Mouse (Mus musculus) stomach, embryonic 15.5 days (tissue): ENCODE data around the gene Wnt3. TPM values are rescaled to one million over a fixed set of nuclear protein-coding genes. Genes with fewer than 3 reads are reported as not detected.
A peak's percentile ranks its signal among the peaks of the same experiment; 100 is the strongest.

ENCODE experiments used
- ATAC-seq: fragments of 200-750 bp; cut with Nextera tagmentation; 2 replicates; pipeline ENCODE4 v1.8.0; 2017; ENCODE audit warnings: low read depth, moderate number of reproducible peaks, moderate TSS enrichment; ENCODE audit not compliant: insufficient read depth, low FRiP score
- H3K27ac ChIP-seq: fragments of 300-500 bp; sonication (generic); 2 replicates; pipeline ENCODE4 v1.5.1; 2015; ENCODE audit warnings: mild to moderate bottlenecking, inconsistent platforms
- H3K27me3 ChIP-seq: fragments of 300-500 bp; sonication (generic); replicated peaks from 2 replicates; pipeline ENCODE4 v1.6.1; 2015; ENCODE audit warnings: inconsistent platforms
- H3K36me3 ChIP-seq: fragments of 300-500 bp; sonication (generic); 2 replicates; pipeline ENCODE4 v1.6.1; 2015; ENCODE audit warnings: inconsistent platforms
- H3K4me1 ChIP-seq: fragments of 300-500 bp; sonication (generic); 2 replicates; pipeline ENCODE4 v1.6.1; 2015; ENCODE audit warnings: inconsistent platforms
- H3K4me2 ChIP-seq: fragments of 300-500 bp; sonication (generic); 2 replicates; pipeline ENCODE4 v1.6.1; 2015; ENCODE audit warnings: mild to moderate bottlenecking, inconsistent platforms
- H3K4me3 ChIP-seq: fragments of 300-500 bp; sonication (generic); replicated peaks from 2 replicates; pipeline ENCODE4 v1.5.1; 2015; ENCODE audit warnings: inconsistent platforms
- H3K9ac ChIP-seq: fragments of 300-500 bp; sonication (generic); 2 replicates; pipeline ENCODE4 v1.6.1; 2015; ENCODE audit warnings: inconsistent platforms
- H3K9me3 ChIP-seq: fragments of 300-500 bp; sonication (generic); 2 replicates; pipeline ENCODE4 v1.6.1; 2016; ENCODE audit warnings: inconsistent platforms
- WGBS: fragments of 180-500 bp; shearing (Covaris S2); methylation state at CpG from one replicate; pipeline ENCODE4 v1.1.7; 2015; 5-methylcytosine and 5-hydroxymethylcytosine counted together
- polyA plus RNA-seq: library from polyadenylated mRNA; unstranded; fragments of >200 nt; fragmentation: Nextera tagmentation; extraction: Ambion mirVana; gene quantifications from 2 replicates; pipeline ENCODE4 v1.2.1, GENCODE M21; 2015

Wnt3 gene
- polyA plus RNA-seq, 1 experiment from 2014 or later: 0.22 TPM

DNA sequence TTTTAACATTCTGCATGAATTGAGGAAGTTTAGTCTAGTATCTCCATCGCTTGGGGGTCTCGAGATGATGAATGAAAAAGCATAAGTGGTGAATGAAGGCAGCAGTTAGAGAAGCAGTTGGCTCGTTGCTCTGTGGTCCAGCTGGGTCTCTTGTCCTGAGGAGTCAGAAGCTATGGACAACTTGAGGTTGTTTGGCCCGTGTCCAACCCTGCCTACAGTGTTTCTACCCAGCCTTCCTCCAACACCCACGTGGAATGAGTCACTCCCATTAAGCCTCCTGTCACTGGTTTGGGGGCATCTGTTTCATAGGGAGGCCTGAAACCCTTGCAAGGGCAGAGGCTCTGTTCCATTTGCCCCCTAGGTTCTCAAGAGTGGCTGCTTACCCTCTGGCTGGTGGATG lies 16.0 kb downstream of the Wnt3 start:
- Histone ChIP-seq H3K4me1 (no peaks in the 10 kb centered on the region), H3K4me2 (no peak overlapping the region), H3K27me3 (peaks cover 7% of the 10 kb centered on the region), H3K9me3 (no peaks in the 10 kb centered on the region), H3K36me3 (no peaks in the 10 kb centered on the region), H3K4me3 (no peak overlapping the region), H3K27ac (no peak overlapping the region), H3K9ac (no peak overlapping the region)
- 55% methylated on average over 5 of the region's 5 CpGs for WGBS
- ATAC-seq: no peak

DNA sequence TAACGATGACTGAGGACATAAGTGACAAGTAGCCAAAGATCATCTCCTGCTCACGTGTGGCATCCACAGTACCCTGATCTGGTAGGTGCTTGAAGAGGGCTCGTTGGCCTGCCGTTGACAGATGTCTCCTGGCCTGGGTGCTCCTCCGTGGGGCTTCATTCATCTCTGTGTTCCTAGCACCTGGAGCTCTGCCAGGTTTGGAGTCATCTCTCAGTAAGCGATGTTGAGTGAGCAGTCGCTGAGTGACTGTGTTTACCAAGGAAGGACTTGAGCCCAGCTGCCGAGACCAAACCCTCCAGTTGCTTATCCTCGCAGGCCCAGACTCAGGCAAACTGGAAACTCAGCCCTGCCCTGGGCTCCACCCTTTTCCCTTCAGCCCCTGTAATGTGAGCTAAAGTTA lies 27.2 kb downstream of the Wnt3 start:
- peaks cover 9% of the 10 kb centered on the region for H3K27me3 ChIP-seq
- H3K9ac ChIP-seq: no peak overlapping the region
- H3K36me3 ChIP-seq: no peaks in the 10 kb centered on the region
- H3K27ac ChIP-seq: no peak overlapping the region
- no peaks in the 10 kb centered on the region for H3K9me3 ChIP-seq
- no peak overlapping the region for H3K4me2 ChIP-seq
- H3K4me1 ChIP-seq: no peaks in the 10 kb centered on the region
- no peak for ATAC-seq
- WGBS: 40% methylated on average over 9 of the region's 9 CpGs
- H3K4me3 ChIP-seq: no peak overlapping the region

DNA sequence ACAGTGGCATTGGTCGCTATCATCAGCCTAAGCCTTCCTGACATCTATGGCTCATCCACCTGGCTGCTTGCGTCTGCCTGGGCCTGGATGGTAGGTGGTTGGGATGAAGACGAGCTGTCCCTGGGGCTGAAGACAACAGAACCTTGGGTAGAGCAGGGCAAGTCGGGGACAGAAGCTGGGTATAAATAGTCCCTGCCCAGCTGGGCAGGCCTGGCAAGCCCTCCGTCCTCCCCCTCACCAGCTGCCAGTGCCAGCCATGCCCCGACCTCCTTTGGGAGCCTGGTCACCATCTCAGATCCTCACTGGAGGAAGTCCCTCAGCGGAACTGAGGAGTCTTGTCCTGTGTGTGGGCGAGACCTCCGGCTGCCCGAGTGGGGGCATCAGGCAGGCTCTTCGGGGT lies 30.2 kb downstream of the Wnt3 start:
- ATAC-seq: no peak
- Histone ChIP-seq H3K36me3 (no peaks in the 10 kb centered on the region), H3K9me3 (no peaks in the 10 kb centered on the region), H3K4me3 (no peak overlapping the region), H3K27me3 (peaks cover 25% of the 10 kb centered on the region), H3K4me1 (peaks cover 3% of the 10 kb centered on the region), H3K27ac (no peak overlapping the region), H3K4me2 (no peak overlapping the region), H3K9ac (no peak overlapping the region)
- WGBS: 85% methylated on average over 11 of the region's 11 CpGs

DNA sequence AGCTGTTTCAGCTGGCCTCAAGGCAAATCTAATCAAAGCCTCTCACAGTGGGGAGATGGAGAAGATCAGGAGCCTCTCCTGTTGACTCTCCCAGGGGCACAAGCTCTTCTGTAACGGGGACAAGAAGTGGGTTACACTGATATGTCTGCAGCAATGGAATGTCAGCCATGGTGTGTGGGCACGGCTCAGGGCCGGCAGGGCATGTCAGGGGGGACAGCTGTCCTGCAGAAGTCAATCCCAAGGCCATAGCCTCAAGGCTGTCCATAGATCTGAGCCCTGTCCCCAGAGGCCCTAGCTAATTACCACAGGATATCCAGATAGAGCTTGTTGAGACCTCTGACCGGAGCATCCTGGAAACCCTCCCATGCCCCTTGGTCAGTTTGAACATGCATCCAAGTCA lies 30.9 kb downstream of the Wnt3 start:
- Histone ChIP-seq H3K9me3 (no peaks in the 10 kb centered on the region), H3K27me3 (peaks cover 32% of the 10 kb centered on the region), H3K9ac (no peak overlapping the region), H3K27ac (no peak overlapping the region), H3K36me3 (no peaks in the 10 kb centered on the region), H3K4me2 (no peak overlapping the region), H3K4me1 (peaks cover 10% of the 10 kb centered on the region), H3K4me3 (no peak overlapping the region)
- 64% methylated on average over 4 of the region's 4 CpGs for WGBS
- no peak for ATAC-seq

DNA sequence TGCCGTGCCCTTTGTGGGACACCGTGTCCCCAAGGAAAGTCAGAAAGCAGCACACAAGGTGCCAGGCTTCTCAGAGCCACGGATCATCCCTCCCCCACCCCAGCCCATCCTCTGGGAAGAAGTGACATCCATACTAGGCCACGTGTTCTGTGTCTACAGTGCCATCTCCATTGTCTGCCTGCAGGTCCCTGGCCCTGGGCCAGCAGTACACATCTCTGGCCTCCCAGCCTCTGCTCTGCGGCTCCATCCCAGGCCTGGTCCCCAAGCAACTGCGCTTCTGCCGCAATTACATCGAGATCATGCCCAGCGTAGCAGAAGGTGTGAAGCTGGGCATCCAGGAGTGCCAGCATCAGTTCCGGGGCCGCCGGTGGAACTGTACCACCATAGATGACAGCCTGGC lies 34.0 kb downstream of the Wnt3 start:
- no peaks in the 10 kb centered on the region for H3K36me3 ChIP-seq
- peaks cover 60% of the 10 kb centered on the region for H3K27me3 ChIP-seq
- no peak for ATAC-seq
- H3K4me3 ChIP-seq: no peak overlapping the region
- H3K9me3 ChIP-seq: no peaks in the 10 kb centered on the region
- H3K27ac ChIP-seq: no peak overlapping the region
- no peak overlapping the region for H3K4me2 ChIP-seq
- WGBS: 40% methylated on average over 12 of the region's 12 CpGs
- no peak overlapping the region for H3K9ac ChIP-seq
- H3K4me1 ChIP-seq: peaks cover 18% of the 10 kb centered on the region

DNA sequence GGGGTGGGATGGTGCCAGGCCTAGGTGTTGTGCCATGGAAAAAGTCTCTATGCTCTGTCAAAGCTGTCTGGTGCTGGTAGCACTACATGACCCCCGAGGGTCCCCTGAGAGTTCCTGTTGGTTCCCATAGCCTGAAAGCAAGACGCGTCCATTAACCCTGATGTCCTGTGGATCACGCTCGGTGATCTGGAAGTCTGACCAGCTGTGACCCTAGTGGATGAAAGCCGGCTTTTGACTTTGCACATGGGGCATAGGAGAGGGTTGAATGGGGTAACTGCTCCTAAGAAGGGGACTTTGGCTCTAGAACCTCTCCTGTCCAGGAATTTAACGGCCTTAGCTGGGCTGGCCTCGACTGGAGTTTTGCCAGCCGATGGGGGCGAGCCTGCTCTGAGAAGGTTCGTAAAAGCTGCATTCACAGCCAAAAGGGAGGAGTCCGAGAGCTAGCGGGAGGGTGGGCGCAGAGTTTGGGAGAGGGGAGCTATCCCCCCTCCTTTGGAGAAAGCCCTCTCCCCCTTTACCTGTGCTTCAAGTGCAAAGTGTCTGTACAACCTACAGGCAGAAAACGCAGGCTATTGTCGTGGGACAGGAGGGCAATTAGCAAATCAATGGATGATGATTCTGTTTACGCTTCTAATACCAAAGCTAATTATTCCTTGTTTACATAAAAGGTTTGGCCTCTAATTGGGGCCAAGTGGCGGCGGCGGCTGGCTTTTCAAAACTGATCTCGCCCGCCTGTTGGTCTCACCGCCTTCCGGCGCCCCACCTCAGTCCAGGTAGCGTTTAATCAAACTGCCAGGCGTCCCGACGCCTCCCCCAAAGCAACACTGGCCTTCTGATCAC lies 35.0 kb downstream of the Wnt3 start:
- Histone ChIP-seq H3K9me3 (no peaks in the 10 kb centered on the region), H3K4me2 (peak overlapping the region; percentile 98), H3K4me1 (peaks cover 18% of the 10 kb centered on the region), H3K27ac (no peak overlapping the region), H3K4me3 (peak overlapping the region; percentile 55), H3K36me3 (no peaks in the 10 kb centered on the region), H3K9ac (no peak overlapping the region), H3K27me3 (peaks cover 60% of the 10 kb centered on the region)
- ATAC-seq: no peak
- WGBS: 8% methylated on average over 29 of the region's 29 CpGs

DNA sequence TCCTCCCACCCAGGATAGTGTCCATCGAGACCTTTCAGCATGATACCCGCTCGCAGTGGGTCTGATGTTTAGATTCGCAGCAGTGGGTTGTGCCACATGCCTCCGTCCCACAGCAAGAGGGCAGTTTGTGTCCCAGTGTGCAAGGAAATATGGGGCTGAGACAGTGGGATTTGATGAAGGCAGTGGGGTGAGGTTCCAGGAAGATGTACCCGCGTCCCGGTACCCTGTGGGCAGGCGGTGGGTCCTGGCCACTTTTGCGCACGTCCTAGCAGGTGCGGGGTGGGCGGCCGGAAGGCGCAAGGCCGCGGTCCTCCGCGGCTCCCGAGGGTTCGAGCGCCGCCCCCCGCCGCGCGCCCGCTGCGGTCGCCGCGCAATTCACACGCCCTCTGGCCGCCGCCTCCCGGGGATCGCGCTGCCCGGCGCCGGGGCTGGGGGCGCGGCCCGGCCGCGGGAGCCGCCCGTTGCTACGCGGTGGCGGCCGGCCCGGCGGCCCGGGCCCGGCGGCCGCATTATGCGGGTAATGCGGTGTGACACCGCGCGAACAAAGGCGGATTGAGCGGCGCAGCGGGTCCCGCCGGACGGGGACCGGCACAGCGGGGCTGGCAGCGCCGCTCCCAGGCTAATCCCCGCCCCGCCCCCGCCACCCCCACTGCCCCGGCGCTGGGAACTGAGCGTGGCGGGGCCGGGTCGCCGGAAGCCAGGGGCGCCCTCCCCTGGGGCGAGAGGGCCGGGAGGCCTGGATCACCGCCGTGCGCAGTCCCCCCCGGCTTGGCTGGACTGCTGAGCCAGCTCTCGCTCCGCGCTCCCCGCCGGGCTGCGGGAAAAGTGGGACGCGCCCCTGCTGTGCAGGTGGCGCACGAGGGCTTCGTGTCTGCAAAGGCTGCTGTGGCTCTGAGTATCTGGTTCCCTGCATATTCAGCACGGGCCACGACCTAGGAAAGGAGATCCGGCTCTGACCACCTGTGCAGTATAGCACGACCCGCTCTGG lies 36.0 kb downstream of the Wnt3 start:
- Histone ChIP-seq H3K27ac (no peak overlapping the region), H3K9me3 (no peaks in the 10 kb centered on the region), H3K4me3 (peak overlapping the region; percentile 55), H3K9ac (peak overlapping the region; percentile 19; the same call in 1 of the 2 replicates), H3K27me3 (peaks cover 60% of the 10 kb centered on the region), H3K4me2 (peak overlapping the region; percentile 98), H3K36me3 (no peaks in the 10 kb centered on the region), H3K4me1 (peaks cover 18% of the 10 kb centered on the region)
- under 1% methylated on average over 93 of the region's 107 CpGs for WGBS
- no peak for ATAC-seq

DNA sequence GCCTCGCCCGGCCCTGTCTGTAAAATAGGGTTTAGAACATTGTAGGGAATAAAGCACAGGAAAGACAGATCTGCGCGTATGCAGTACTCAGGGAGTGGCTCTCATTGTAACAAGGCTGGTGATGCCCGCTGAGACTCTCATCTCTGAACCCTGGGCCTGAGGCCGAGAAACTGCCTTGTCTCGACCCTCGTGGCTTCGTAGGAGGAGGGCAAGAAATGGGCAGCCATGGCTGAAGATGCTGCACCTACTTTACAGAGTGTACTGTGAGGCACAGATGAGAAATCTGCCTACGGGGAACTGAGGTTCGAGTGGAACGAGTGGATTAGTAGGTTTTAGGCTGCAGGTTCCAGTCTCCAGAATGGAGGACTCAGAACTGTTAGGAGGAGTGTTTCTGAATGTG lies 36.7 kb downstream of the Wnt3 start:
- H3K27me3 ChIP-seq: peaks cover 60% of the 10 kb centered on the region
- H3K4me3 ChIP-seq: peak overlapping the region; percentile 55
- H3K36me3 ChIP-seq: no peaks in the 10 kb centered on the region
- H3K4me2 ChIP-seq: peak overlapping the region; percentile 98
- no peaks in the 10 kb centered on the region for H3K9me3 ChIP-seq
- ATAC-seq: no peak
- no peak overlapping the region for H3K27ac ChIP-seq
- peaks cover 18% of the 10 kb centered on the region for H3K4me1 ChIP-seq
- no peak overlapping the region for H3K9ac ChIP-seq
- 22% methylated on average over 12 of the region's 12 CpGs for WGBS

DNA sequence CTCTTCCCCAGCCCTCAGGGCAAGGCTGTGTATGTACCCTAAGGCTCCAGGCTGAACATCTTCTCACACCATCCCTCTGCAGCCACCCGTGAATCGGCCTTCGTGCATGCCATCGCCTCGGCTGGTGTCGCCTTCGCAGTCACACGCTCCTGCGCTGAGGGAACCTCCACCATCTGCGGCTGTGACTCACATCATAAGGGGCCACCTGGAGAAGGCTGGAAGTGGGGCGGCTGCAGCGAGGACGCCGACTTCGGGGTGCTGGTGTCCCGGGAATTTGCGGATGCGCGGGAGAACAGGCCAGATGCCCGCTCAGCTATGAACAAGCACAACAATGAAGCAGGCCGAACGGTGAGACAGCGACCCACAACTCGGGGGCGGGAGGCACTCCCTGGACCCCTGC lies 37.3 kb downstream of the Wnt3 start:
- no peaks in the 10 kb centered on the region for H3K9me3 ChIP-seq
- H3K9ac ChIP-seq: no peak overlapping the region
- peaks cover 18% of the 10 kb centered on the region for H3K4me1 ChIP-seq
- peaks cover 60% of the 10 kb centered on the region for H3K27me3 ChIP-seq
- 72% methylated on average over 25 of the region's 25 CpGs for WGBS
- no peak overlapping the region for H3K27ac ChIP-seq
- no peak overlapping the region for H3K4me2 ChIP-seq
- no peak overlapping the region for H3K4me3 ChIP-seq
- ATAC-seq: no peak
- no peaks in the 10 kb centered on the region for H3K36me3 ChIP-seq

DNA sequence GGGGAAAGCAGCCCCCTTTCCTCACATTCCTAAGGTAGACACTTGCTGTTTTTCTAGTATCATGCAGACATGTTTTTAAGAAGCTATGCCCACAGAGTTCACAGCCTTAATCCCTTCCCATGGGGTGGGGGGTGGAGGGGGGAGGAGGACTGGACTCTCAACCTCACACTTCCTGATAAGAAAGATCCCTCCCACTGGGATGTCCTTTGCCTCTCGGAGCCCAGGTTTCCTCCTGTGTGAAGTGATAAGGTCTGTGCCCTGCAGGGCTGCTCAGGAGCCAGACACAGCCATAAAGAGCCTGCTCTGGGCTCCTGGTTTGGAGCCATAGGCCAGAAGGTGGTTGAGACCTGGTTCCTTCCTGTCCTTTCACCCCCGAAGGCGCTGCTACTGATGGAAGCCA lies 40.9 kb downstream of the Wnt3 start:
- Histone ChIP-seq H3K4me3 (no peak overlapping the region), H3K9ac (no peak overlapping the region), H3K36me3 (no peaks in the 10 kb centered on the region), H3K27me3 (peaks cover 28% of the 10 kb centered on the region), H3K4me2 (no peak overlapping the region), H3K9me3 (no peaks in the 10 kb centered on the region), H3K4me1 (peaks cover 8% of the 10 kb centered on the region; the same call in 1 of the 2 replicates), H3K27ac (no peak overlapping the region)
- 38% methylated on average over 3 of the region's 3 CpGs for WGBS
- ATAC-seq: 0 out of 2 replicates have a peak, but pooled peaks have one; percentile 32

DNA sequence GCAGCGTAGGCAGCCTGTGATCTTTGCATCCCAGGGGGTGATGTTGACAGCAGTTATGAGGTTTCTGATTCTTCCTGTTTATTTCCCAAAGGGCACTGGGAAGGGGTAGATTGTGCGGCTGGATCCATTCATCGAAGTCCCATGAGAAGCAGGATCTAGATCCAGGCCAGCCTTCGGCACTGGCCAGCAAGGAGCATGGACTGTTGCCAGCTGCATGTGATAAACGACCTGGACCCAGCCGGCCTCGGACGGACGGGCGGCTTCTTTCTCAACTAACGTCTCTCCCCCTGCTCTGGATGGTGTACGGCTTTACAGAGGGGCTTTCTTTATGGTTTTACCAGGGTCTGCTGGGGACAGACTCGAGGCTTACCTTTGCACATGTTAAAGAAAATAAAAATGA lies 42.0 kb downstream of the Wnt3 start:
- ATAC-seq: no peak
- Histone ChIP-seq H3K4me2 (no peak overlapping the region), H3K9ac (no peak overlapping the region), H3K36me3 (no peaks in the 10 kb centered on the region), H3K4me3 (no peak overlapping the region), H3K4me1 (no peaks in the 10 kb centered on the region), H3K9me3 (no peaks in the 10 kb centered on the region), H3K27ac (no peak overlapping the region), H3K27me3 (peaks cover 17% of the 10 kb centered on the region)
- WGBS: 36% methylated on average over 13 of the region's 13 CpGs

DNA sequence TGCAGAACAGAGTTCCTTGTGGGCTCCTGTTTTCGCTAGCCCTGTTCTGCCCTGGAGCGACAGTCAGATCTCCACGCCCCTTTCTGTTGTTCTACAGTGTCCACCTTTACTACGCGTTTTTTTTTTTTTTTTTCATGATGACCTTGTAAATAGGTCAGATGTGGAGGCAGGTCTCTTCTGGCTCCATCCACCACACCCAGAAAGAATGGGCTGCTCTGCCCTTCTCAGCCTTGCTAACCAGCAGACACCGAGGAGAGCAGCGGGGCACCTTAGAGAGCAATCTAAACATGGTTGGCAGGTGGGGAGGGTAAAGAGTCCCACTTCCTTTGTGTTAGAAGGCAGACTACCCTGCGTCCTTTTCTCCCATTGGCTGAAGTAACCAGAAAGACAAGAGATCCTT lies 42.8 kb downstream of the Wnt3 start:
- no peaks in the 10 kb centered on the region for H3K36me3 ChIP-seq
- no peak overlapping the region for H3K9ac ChIP-seq
- H3K27me3 ChIP-seq: peaks cover 10% of the 10 kb centered on the region
- H3K4me1 ChIP-seq: no peaks in the 10 kb centered on the region
- no peak for ATAC-seq
- no peak overlapping the region for H3K27ac ChIP-seq
- H3K4me2 ChIP-seq: no peak overlapping the region
- WGBS: 84% methylated on average over 8 of the region's 8 CpGs
- H3K9me3 ChIP-seq: no peaks in the 10 kb centered on the region
- no peak overlapping the region for H3K4me3 ChIP-seq
